Comparison of ENCODE assay signal across 8 mouse cellular contexts in genomic region chr4:108144880-108145279, GRCm38 (mm10). TPM values are rescaled to one million over a fixed set of nuclear protein-coding genes. Genes with fewer than 3 reads are reported as not detected.
DNase-seq lines count a peak whose midpoint lies in the region; ATAC-seq and TF ChIP-seq lines count a peak whose summit lies in the region.

Scp2 (minus strand) TSS chr4:108144998.

- TF ChIP-seq CTCF in spleen, adult 2 months (IDR thresholded peaks at IDR 0.05; ENCODE audit: extremely low read depth, insufficient read depth, insufficient read length, insufficient replicate concordance) = no peak
- TF ChIP-seq CTCF in embryonic fibroblast, embryonic 13.5 days (IDR thresholded peaks at IDR 0.05; ENCODE audit: borderline replicate concordance, insufficient read depth, low read length) = no peak
- no peak for TF ChIP-seq CTCF in midbrain, postnatal 0 days (IDR thresholded peaks at IDR 0.05)

- H3K27me3 ChIP-seq in spleen, adult 2 months (ENCODE audit: control insufficient read depth, insufficient read depth, low read length) = no peaks in the 10 kb centered on the region
- no peaks in the 10 kb centered on the region for H3K27me3 ChIP-seq in midbrain, postnatal 0 days (ENCODE audit: insufficient read depth, low read length)

- no peaks in the 10 kb centered on the region for H3K4me1 ChIP-seq in spleen, adult 2 months (ENCODE audit: control insufficient read depth, insufficient read depth, insufficient read length)
- no peaks in the 10 kb centered on the region for H3K4me1 ChIP-seq in embryonic fibroblast, embryonic 13.5 days (ENCODE audit: control insufficient read depth, insufficient read depth, low read length)
- H3K4me1 ChIP-seq in midbrain, postnatal 0 days (ENCODE audit: insufficient read depth, low read length) = no peaks in the 10 kb centered on the region

- WGBS in spleen, adult 2 months = 90% methylated on average over 1 of the region's 1 CpGs
- 90% methylated on average over 1 of the region's 1 CpGs for WGBS in midbrain, postnatal 0 days

- no peak within 1 kb of the TSS for H3K27ac ChIP-seq in spleen, adult 2 months (ENCODE audit: insufficient read depth, low read length)
- H3K27ac ChIP-seq in embryonic fibroblast, embryonic 13.5 days (ENCODE audit: insufficient read depth, low read length) = no peak within 1 kb of the TSS
- no peak within 1 kb of the TSS for H3K27ac ChIP-seq in midbrain, postnatal 0 days (ENCODE audit: low read depth, low read length)

- intact Hi-C loops in heart, postnatal 10 days (cut with DNase I) = no loop called here
- intact Hi-C loops in left cerebral cortex, postnatal 10 days (cut with DNase I) = no loop called here

- H3K4me3 ChIP-seq in spleen, adult 2 months (ENCODE audit: extremely low read depth, insufficient read depth, insufficient read length) = no peak within 1 kb of the TSS
- no peak within 1 kb of the TSS for H3K4me3 ChIP-seq in embryonic fibroblast, embryonic 13.5 days (ENCODE audit: insufficient read depth, low read length)
- H3K4me3 ChIP-seq in midbrain, postnatal 0 days (ENCODE audit: low read depth, low read length) = no peak within 1 kb of the TSS

- DNase-seq in spleen, adult 2 months (ENCODE audit: low read depth in 1 of 2, low spot score in 2 of 2) = no peak
- no peak for DNase-seq in spleen, adult 12 weeks (ENCODE audit: low spot score)
- DNase-seq in heart, postnatal 10 days = no peak
- DNase-seq in left cerebral cortex, postnatal 10 days (ENCODE audit: extremely low spot score in 1 of 2, low spot score in 2 of 2) = no peak
- DNase-seq in midbrain, postnatal 0 days (ENCODE audit: low spot score) = no peak
- no peak for DNase-seq in urinary bladder, postnatal 14 days (ENCODE audit: low spot score)
- DNase-seq in right cerebral cortex, postnatal 25 days = no peak

- no peak within 1 kb of the TSS for H3K9ac ChIP-seq in midbrain, postnatal 0 days (replicated peaks; ENCODE audit: low read length, poor library complexity, severe bottlenecking)

- H3K9me3 ChIP-seq in midbrain, postnatal 0 days (ENCODE audit: low read length) = no peaks in the 10 kb centered on the region

- no peak for TF ChIP-seq POLR2A in spleen, adult 2 months (IDR thresholded peaks at IDR 0.05; ENCODE audit: low read depth, low read length)
- no peak for TF ChIP-seq POLR2A in embryonic fibroblast, embryonic 13.5 days (IDR thresholded peaks at IDR 0.05; ENCODE audit: low read depth, low read length)

- H3K4me2 ChIP-seq in midbrain, postnatal 0 days (ENCODE audit: low read depth, low read length, poor library complexity, severe bottlenecking) = no peak within 1 kb of the TSS

- no peak for ATAC-seq in midbrain, postnatal 0 days (ENCODE audit: low FRiP score)

- no peaks in the 10 kb centered on the region for H3K36me3 ChIP-seq in spleen, adult 2 months (ENCODE audit: control insufficient read depth, insufficient read depth, low read length)
- no peaks in the 10 kb centered on the region for H3K36me3 ChIP-seq in midbrain, postnatal 0 days (ENCODE audit: insufficient read depth, low read length)

RNA-seq across cellular contexts. Expression of gene Scp2, which starts in this region (rescaled TPM):
- polyA plus RNA-seq in spleen, adult 2 months (2012; rRNA removed) = 38.6 and 54.0 TPM in 2 replicates
- polyA plus RNA-seq in embryonic fibroblast, embryonic 13.5 days (2011; ENCODE audit: insufficient read length, low read depth, missing spikeins) = 104 and 118 TPM in 2 replicates
- 100 to 1,000 TPM; 189 to 194 TPM for total RNA-seq in heart, postnatal 10 days (2021)
- total RNA-seq in left cerebral cortex, postnatal 10 days (2021) = 10 to 100 TPM; 73.0 to 79.6 TPM
- 103 and 133 TPM in 2 replicates for total RNA-seq in midbrain, postnatal 0 days (2014; rRNA removed)
- polyA plus RNA-seq in midbrain, postnatal 0 days (2015; fragmentation: Nextera tagmentation; extraction: Ambion mirVana) = 202 and 220 TPM in 2 replicates
